Mouse (Mus musculus) macrophage (primary cell): Measurements from ENCODE around the gene Scp2. TPM values are rescaled to one million over a fixed set of nuclear protein-coding genes. Genes with fewer than 3 reads are reported as not detected.
"Not testable (repeated sequence)": the region's sequence is repeated elsewhere in the genome, so short reads cannot be mapped to it uniquely, and the experiment has no call there.

Source experiments
- H3K27ac ChIP-seq: fragments of 350-480 bp; formaldehyde crosslinking; 2 replicates; pipeline ENCODE4 v1.9.0; 2021
- H3K36me3 ChIP-seq: fragments of 350-480 bp; formaldehyde crosslinking; 2 replicates; pipeline ENCODE4 v1.9.0; 2021; ENCODE audit errors: inconsistent target
- H3K4me3 ChIP-seq: fragments of 350-480 bp; formaldehyde crosslinking; 2 replicates; pipeline ENCODE4 v1.9.0; 2021; ENCODE audit errors: inconsistent target
- H3K79me2 ChIP-seq: fragments of 350-480 bp; formaldehyde crosslinking; 2 replicates; pipeline ENCODE4 v1.9.0; 2021; ENCODE audit errors: inconsistent target
- WGBS: methylation state at CpG from one replicate; pipeline ENCODE4 v1.1.7; 2026; ENCODE audit warnings: inconsistent platforms; ENCODE audit not compliant: missing documents; 5-methylcytosine and 5-hydroxymethylcytosine counted together
- polyA plus RNA-seq: library from polyadenylated mRNA; stranded (reverse); fragments of 250-400 nt; gene quantifications from 3 replicates; pipeline ENCODE4 v1.2.4, GENCODE M21; 2018; ENCODE audit warnings: inconsistent platforms
- total RNA-seq, 78 experiments: library from RNA; depleted of rRNA; stranded (reverse); fragments of 250-400 nt; gene quantifications; 1 replicate in 9 of 78; 2 replicates in 24 of 78; 3 replicates in 43 of 78; 4 replicates in 2 of 78; pipeline ENCODE4 v1.2.4; 2018; ENCODE audit warnings: inconsistent platforms in 56 of 78

Gene Scp2
- 10 to 100 TPM in 21 of 26 experiments, 1 to 10 TPM in 5; 5.0 to 37.2 (median 16.7) TPM for total RNA-seq (2018; cell fraction: chromatin; rRNA removed)
- 100 to 1,000 TPM; 184 to 300 (median 225) TPM for total RNA-seq (2018; cell fraction: cytosol; rRNA removed)
- total RNA-seq (2018; cell fraction: nucleus; rRNA removed), result 10 to 100 TPM; 25.7 to 88.1 (median 48.8) TPM
- 200 to 307 TPM (median 256 TPM) in 3 replicates for polyA plus RNA-seq

GRCm38 (mm10) chr4:108144880-108145279, at the start of gene Scp2:
Gene Scp2 (minus strand): TSS chr4:108144998.
- 87% methylated on average over 1 of the region's 1 CpGs for WGBS
- Histone ChIP-seq H3K79me2 (no peaks in the 10 kb centered on the region), H3K4me3 (no peak within 1 kb of the TSS), H3K36me3 (no peaks in the 10 kb centered on the region), H3K27ac (no peak within 1 kb of the TSS)

GRCm38 (mm10) chr4:108192821-108193323, 48.1 kb upstream of the Scp2 start:
- Histone ChIP-seq H3K27ac (no peak overlapping the region), H3K4me3 (no peak overlapping the region), H3K36me3 (no peaks in the 10 kb centered on the region), H3K79me2 (no peaks in the 10 kb centered on the region)
- WGBS, result 71% methylated on average over 2 of the region's 2 CpGs

- 100% methylated on average over 1 of the region's 1 CpGs for WGBS
- H3K4me3 ChIP-seq, result no peak overlapping the region
- H3K36me3 ChIP-seq, result no peaks in the 10 kb centered on the region
- H3K27ac ChIP-seq, result no peak overlapping the region
- no peaks in the 10 kb centered on the region for H3K79me2 ChIP-seq
Observed at GRCm38 (mm10) chr4:108182278-108182677, 37.5 kb upstream of the Scp2 start.

- no peak overlapping the region for H3K4me3 ChIP-seq
- no peaks in the 10 kb centered on the region for H3K36me3 ChIP-seq
- H3K27ac ChIP-seq, result no peak overlapping the region
- 88% methylated on average over 6 of the region's 6 CpGs for WGBS
- H3K79me2 ChIP-seq, result no peaks in the 10 kb centered on the region
Observed at GRCm38 (mm10) chr4:108168056-108168455, 23.3 kb upstream of the Scp2 start.

GRCm38 (mm10) chr4:108166874-108167273, 22.1 kb upstream of the Scp2 start:
- Histone ChIP-seq H3K36me3 (no peaks in the 10 kb centered on the region), H3K4me3 (no peak overlapping the region), H3K79me2 (no peaks in the 10 kb centered on the region), H3K27ac (no peak overlapping the region)
- WGBS, result 64% methylated on average over 4 of the region's 4 CpGs

- H3K79me2 ChIP-seq, result no peaks in the 10 kb centered on the region
- H3K36me3 ChIP-seq, result no peaks in the 10 kb centered on the region
- H3K27ac ChIP-seq, result no peak within 1 kb of the TSS
- no peak within 1 kb of the TSS for H3K4me3 ChIP-seq
- WGBS, result 2% methylated on average over 43 of the region's 43 CpGs
Observed at GRCm38 (mm10) chr4:108165152-108165895, 20.5 kb upstream of the Scp2 start, which contains the start of gene Echdc2. Gene Echdc2 (plus strand): TSS chr4:108165437.

- H3K4me3 ChIP-seq, result no peak overlapping the region
- no peak overlapping the region for H3K27ac ChIP-seq
- WGBS, result 85% methylated on average over 3 of the region's 3 CpGs
- H3K79me2 ChIP-seq, result no peaks in the 10 kb centered on the region
- no peaks in the 10 kb centered on the region for H3K36me3 ChIP-seq
Observed at GRCm38 (mm10) chr4:108163291-108163690, 18.5 kb upstream of the Scp2 start.

GRCm38 (mm10) chr4:108161936-108162335, 17.1 kb upstream of the Scp2 start:
- no peak overlapping the region for H3K4me3 ChIP-seq
- H3K79me2 ChIP-seq, result no peaks in the 10 kb centered on the region
- no peak overlapping the region for H3K27ac ChIP-seq
- H3K36me3 ChIP-seq, result no peaks in the 10 kb centered on the region
- 93% methylated on average over 8 of the region's 8 CpGs for WGBS

GRCm38 (mm10) chr4:108155141-108155540, 10.3 kb upstream of the Scp2 start:
- H3K4me3 ChIP-seq, H3K79me2 ChIP-seq, H3K36me3 ChIP-seq, H3K27ac ChIP-seq: not testable (repeated sequence)
- WGBS, result 100% methylated on average over 1 of the region's 1 CpGs

- 75% methylated on average over 3 of the region's 3 CpGs for WGBS
- H3K79me2 ChIP-seq, H3K4me3 ChIP-seq, H3K27ac ChIP-seq, H3K36me3 ChIP-seq: not testable (repeated sequence)
Observed at GRCm38 (mm10) chr4:108145554-108145953, 756 bp upstream of the Scp2 start.

GRCm38 (mm10) chr4:108143778-108144177, 1.0 kb downstream of the Scp2 start:
- H3K36me3 ChIP-seq, result no peaks in the 10 kb centered on the region
- H3K4me3 ChIP-seq, result no peak overlapping the region
- no peak overlapping the region for H3K27ac ChIP-seq
- H3K79me2 ChIP-seq, result no peaks in the 10 kb centered on the region

GRCm38 (mm10) chr4:108143178-108143577, 1.6 kb downstream of the Scp2 start:
- not testable (repeated sequence) for H3K36me3 ChIP-seq, H3K27ac ChIP-seq, H3K79me2 ChIP-seq, H3K4me3 ChIP-seq
- WGBS, result 92% methylated on average over 2 of the region's 2 CpGs

- no peaks in the 10 kb centered on the region for H3K79me2 ChIP-seq
- no peak overlapping the region for H3K4me3 ChIP-seq
- no peak overlapping the region for H3K27ac ChIP-seq
- whole genome bisulfite sequencing, result 92% methylated on average over 5 of the region's 5 CpGs
- no peaks in the 10 kb centered on the region for H3K36me3 ChIP-seq
Observed at GRCm38 (mm10) chr4:108136938-108137337, 7.9 kb downstream of the Scp2 start.

- no peak overlapping the region for H3K4me3 ChIP-seq
- H3K27ac ChIP-seq, result no peak overlapping the region
- no peaks in the 10 kb centered on the region for H3K79me2 ChIP-seq
- H3K36me3 ChIP-seq, result no peaks in the 10 kb centered on the region
- 96% methylated on average over 3 of the region's 3 CpGs for WGBS
Observed at GRCm38 (mm10) chr4:108130452-108130851, 14.3 kb downstream of the Scp2 start.

GRCm38 (mm10) chr4:108128339-108128738, 16.5 kb downstream of the Scp2 start:
- 97% methylated on average over 2 of the region's 2 CpGs for WGBS
- Histone ChIP-seq H3K79me2 (no peaks in the 10 kb centered on the region), H3K4me3 (no peak overlapping the region), H3K36me3 (no peaks in the 10 kb centered on the region), H3K27ac (no peak overlapping the region)
